Mouse (Mus musculus) forebrain, embryonic 12.5 days (tissue): ENCODE measurements around the gene AI413582. TPM values are rescaled to one million over a fixed set of nuclear protein-coding genes. Genes with fewer than 3 reads are reported as not detected.

Experiments
- ATAC-seq: fragments of 200-750 bp; cut with Nextera tagmentation; 2 replicates; pipeline ENCODE4 v1.8.0; 2017; ENCODE audit warnings: moderate TSS enrichment; ENCODE audit not compliant: low FRiP score
- H3K27ac ChIP-seq: fragments of 300-500 bp; sonication (generic); 2 replicates; pipeline ENCODE4 v1.5.1; 2016; ENCODE audit warnings: mild to moderate bottlenecking
- H3K27me3 ChIP-seq: fragments of 300-500 bp; sonication (generic); 2 replicates; pipeline ENCODE4 v1.6.1; 2016; ENCODE audit warnings: mild to moderate bottlenecking
- H3K36me3 ChIP-seq: fragments of 300-500 bp; sonication (generic); replicated peaks from 2 replicates; pipeline ENCODE4 v1.6.1; 2016; ENCODE audit warnings: mild to moderate bottlenecking
- H3K4me1 ChIP-seq: fragments of 300-500 bp; sonication (generic); 2 replicates; pipeline ENCODE4 v1.6.1; 2016
- H3K4me2 ChIP-seq: fragments of 300-500 bp; sonication (generic); 2 replicates; pipeline ENCODE4 v1.6.1; 2016; ENCODE audit warnings: mild to moderate bottlenecking, moderate library complexity
- H3K4me3 ChIP-seq: fragments of 300-500 bp; sonication (generic); replicated peaks from 2 replicates; pipeline ENCODE4 v1.5.1; 2016; ENCODE audit warnings: mild to moderate bottlenecking
- H3K9ac ChIP-seq: fragments of 300-500 bp; sonication (generic); 2 replicates; pipeline ENCODE4 v1.6.1; 2016; ENCODE audit warnings: mild to moderate bottlenecking
- H3K9me3 ChIP-seq: fragments of 300-500 bp; sonication (generic); 2 replicates; pipeline ENCODE4 v1.6.1; 2016
- WGBS: fragments of 180-500 bp; shearing (Covaris S2); methylation state at CpG from one replicate; pipeline ENCODE4 v1.1.7; 2016; 5-methylcytosine and 5-hydroxymethylcytosine counted together
- polyA plus RNA-seq: library from polyadenylated mRNA; unstranded; fragments of >200 nt; fragmentation: Nextera tagmentation; extraction: Ambion mirVana; gene quantifications from 2 replicates; pipeline ENCODE4 v1.2.1, GENCODE M21; 2016

The AI413582 gene
- polyA plus RNA-seq, 1 experiment from 2014 or later, result 16.6 TPM

DNA sequence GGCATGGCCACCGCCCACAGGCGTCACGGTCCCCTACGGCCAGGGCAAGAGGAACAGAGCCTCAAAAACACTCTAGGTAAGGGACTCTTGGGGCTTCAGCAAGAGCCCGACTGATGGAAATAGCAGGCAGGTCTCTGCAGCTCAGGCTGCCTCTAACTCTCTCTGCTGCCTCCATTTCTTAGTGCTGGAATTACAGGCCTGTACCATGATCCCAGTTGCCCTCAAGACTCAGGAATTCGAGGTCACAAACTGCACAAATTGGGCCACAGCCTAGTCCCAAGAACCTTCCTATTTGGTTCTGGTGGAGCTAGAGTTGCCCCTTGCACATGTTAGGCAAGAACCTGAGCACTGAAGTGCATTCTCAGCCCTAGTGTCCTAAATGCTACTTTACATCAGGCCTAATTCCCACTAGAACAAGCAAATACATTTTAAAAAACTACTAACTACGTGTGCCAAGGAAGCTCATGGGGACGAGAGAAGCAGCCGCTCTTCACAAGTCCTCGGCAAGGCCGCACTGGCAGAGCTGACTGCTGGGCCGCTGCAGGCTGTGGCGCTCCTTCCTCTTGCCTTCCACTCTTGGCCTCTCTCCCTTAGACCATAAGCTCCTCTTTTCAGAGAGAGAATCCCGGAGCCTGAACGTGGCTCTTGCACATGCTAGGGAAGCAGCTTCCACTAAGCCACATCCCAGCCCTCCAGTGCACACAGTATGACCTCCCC lies 30.3 kb upstream of the AI413582 start:
- peaks cover 3% of the 10 kb centered on the region for H3K4me1 ChIP-seq
- H3K9ac ChIP-seq, result no peak overlapping the region
- no peaks in the 10 kb centered on the region for H3K27me3 ChIP-seq
- H3K36me3 ChIP-seq, result peaks cover 56% of the 10 kb centered on the region
- WGBS, result 91% methylated on average over 15 of the region's 15 CpGs
- no peaks in the 10 kb centered on the region for H3K9me3 ChIP-seq
- no peak overlapping the region for H3K27ac ChIP-seq
- H3K4me2 ChIP-seq, result no peak overlapping the region
- H3K4me3 ChIP-seq, result no peak overlapping the region
- no peak for ATAC-seq

DNA sequence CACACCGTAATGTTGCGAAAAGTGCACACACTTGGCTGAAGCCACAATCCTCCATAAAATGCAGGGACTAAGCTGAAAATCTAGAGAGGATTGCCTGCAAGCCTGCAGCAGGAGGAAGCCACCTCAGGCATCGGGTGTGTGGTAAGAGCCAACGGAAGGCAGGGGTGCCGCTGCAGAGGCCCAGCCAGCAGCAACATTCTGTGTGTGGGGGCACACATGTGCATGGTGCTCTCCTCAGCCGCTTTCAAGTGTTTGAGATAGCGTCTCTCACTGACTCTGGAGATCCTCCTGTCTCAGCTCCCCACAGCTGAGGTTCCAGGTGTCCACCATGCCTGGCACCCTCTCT lies 27.0 kb upstream of the AI413582 start:
- Histone ChIP-seq H3K27me3 (no peaks in the 10 kb centered on the region), H3K9ac (no peak overlapping the region), H3K9me3 (no peaks in the 10 kb centered on the region), H3K4me2 (no peak overlapping the region), H3K36me3 (peaks cover 84% of the 10 kb centered on the region), H3K4me3 (no peak overlapping the region), H3K27ac (no peak overlapping the region), H3K4me1 (no peaks in the 10 kb centered on the region; the same call in 1 of the 2 replicates)
- ATAC-seq, result no peak
- WGBS, result 95% methylated on average over 7 of the region's 7 CpGs

DNA sequence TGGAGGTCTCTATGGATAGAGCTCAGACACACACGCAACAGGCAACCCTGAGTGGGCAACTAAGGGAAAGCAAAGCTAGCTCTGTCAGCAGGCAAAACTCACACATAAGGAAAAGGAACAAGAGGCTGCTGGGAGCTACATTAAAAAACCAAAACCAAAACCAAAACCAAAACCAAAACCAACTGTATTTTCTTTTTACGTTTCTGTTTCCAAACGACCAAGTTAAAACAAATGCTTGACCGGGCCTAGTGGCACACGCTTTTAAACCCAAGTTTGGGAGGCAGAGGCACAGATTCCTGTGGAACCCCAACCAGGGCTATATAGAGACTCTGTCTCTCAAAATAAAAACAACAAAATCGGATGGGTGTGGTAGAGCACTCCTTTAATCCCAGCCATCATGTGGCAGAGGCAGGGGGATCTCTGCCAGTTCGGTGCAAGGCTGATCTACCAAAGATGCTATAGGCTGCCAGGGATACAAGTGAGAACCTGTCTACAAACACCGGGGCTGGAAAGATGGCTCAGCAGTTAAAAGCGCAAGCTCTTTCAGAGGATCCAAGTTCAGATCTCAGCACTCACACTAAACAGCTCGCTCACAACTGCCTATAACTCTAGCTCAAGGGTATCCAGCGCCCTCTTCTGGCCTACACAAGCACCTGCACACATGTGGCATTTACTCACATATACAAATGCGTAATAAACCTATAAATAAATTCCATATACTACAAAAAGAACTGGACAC lies 26.4 kb upstream of the AI413582 start:
- H3K36me3 ChIP-seq, result peaks cover 88% of the 10 kb centered on the region
- H3K27ac ChIP-seq, result no peak overlapping the region
- 89% methylated on average over 12 of the region's 12 CpGs for WGBS
- H3K9ac ChIP-seq, result no peak overlapping the region
- no peak overlapping the region for H3K4me3 ChIP-seq
- no peak for ATAC-seq
- no peaks in the 10 kb centered on the region for H3K9me3 ChIP-seq
- no peaks in the 10 kb centered on the region for H3K27me3 ChIP-seq
- no peaks in the 10 kb centered on the region; the same call in 1 of the 2 replicates for H3K4me1 ChIP-seq
- H3K4me2 ChIP-seq, result no peak overlapping the region

DNA sequence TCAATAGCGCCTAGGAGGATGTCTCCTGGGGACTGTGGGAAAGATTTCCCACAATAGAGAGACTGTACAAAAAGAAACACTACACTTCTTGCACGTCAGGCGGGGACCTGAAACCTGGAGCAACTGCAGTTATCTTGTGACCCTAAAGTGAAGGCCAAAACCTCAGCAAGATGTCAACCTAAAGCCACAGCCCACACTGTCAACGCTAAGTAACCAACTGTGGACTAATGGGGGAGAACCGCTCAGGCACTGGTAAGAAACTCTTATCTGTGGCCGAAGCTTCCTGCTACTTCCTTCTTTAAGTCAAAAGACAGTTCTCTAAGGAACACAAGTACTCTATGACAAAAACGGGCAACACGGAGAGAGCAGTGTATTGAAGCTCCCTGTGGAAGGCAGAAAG lies 22.7 kb upstream of the AI413582 start:
- H3K4me1 ChIP-seq, result peaks cover 5% of the 10 kb centered on the region; the same call in 1 of the 2 replicates
- no peaks in the 10 kb centered on the region for H3K27me3 ChIP-seq
- WGBS, result 80% methylated on average over 8 of the region's 8 CpGs
- no peak overlapping the region for H3K4me2 ChIP-seq
- H3K4me3 ChIP-seq, result no peak overlapping the region
- peaks cover 80% of the 10 kb centered on the region for H3K36me3 ChIP-seq
- H3K9me3 ChIP-seq, result no peaks in the 10 kb centered on the region
- no peak for ATAC-seq
- H3K27ac ChIP-seq, result no peak overlapping the region
- no peak overlapping the region for H3K9ac ChIP-seq

DNA sequence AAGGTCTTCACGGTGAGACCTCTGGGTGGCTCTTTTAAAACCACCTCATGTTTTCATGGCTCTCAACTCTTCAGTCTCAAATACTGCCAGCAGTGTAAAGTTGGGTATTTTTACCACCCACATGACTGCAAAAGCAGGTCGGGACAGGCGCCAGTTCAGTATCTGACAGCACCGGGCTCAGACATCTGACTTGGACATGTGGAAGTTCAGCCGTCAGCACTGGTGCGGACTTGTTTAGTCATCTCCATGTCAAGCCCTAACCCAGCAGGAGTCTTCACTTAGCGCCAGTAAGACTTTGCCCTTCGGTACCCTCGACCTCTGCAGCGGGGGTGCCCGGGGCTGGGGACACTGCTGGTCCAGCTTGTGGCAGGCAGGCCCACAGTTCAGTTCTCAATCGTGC lies 21.7 kb upstream of the AI413582 start:
- Histone ChIP-seq H3K4me3 (no peak overlapping the region), H3K27ac (no peak overlapping the region), H3K4me2 (no peak overlapping the region), H3K36me3 (peaks cover 83% of the 10 kb centered on the region), H3K9me3 (no peaks in the 10 kb centered on the region), H3K4me1 (peaks cover 5% of the 10 kb centered on the region; the same call in 1 of the 2 replicates), H3K9ac (no peak overlapping the region), H3K27me3 (no peaks in the 10 kb centered on the region)
- 83% methylated on average over 12 of the region's 12 CpGs for WGBS
- no peak for ATAC-seq

DNA sequence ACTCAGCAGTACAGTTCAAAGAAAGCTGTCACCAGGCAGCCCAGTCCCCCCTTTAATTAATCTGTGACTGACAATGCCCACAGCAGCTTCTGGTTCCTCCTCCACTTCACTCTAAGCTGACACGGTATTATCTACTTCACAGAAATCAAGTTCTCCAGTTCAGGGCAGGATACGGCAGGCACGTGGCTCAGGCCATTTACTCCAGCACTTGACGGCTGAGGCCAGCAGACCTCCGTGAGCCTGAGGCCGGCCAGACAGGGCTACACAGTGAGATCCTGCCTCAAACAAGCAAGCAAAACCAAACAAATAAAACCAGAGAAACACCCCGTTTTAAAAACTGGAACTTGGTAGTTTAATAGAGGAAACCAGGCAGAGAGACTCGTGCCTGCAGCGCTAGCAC lies 21.1 kb upstream of the AI413582 start:
- WGBS, result 74% methylated on average over 9 of the region's 9 CpGs
- H3K9ac ChIP-seq, result no peak overlapping the region
- no peak for ATAC-seq
- no peak overlapping the region for H3K4me3 ChIP-seq
- peaks cover 5% of the 10 kb centered on the region; the same call in 1 of the 2 replicates for H3K4me1 ChIP-seq
- H3K27me3 ChIP-seq, result no peaks in the 10 kb centered on the region
- H3K4me2 ChIP-seq, result no peak overlapping the region
- H3K9me3 ChIP-seq, result no peaks in the 10 kb centered on the region
- H3K27ac ChIP-seq, result no peak overlapping the region
- H3K36me3 ChIP-seq, result peaks cover 83% of the 10 kb centered on the region

DNA sequence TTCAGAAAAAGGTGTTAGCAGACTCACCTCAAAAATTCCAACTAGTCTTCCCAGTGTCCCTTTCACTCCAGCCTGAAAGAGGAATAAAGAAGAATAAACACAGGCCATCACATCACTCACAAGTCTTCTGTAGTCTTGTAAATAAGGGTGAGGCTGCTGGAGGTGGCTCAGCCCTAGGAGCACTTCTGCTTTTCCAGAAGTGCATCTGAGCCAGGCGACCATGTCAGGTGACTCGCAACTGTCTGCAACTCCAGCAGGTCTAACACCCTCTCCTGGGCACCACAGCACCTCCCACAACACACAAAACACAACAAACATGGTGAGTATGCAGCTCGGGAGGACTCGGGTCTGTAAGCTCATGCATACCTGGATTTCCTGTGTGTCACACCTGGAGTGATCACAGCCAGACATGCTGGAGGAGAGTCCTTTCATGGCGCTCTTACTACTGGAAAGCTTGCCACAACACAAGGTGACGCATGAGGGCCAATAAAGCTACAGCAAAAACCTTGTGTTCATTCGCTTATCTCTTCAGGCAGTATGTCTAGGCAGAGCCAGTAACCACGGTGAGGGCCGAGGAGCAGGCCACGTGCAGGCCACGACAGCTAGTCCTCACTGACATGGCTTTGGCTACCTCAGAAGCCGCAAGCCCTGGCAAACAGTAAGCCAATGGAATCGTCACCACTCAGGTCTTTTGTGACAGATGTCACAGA lies 17.8 kb upstream of the AI413582 start:
- Histone ChIP-seq H3K9ac (no peak overlapping the region), H3K4me2 (no peak overlapping the region), H3K4me3 (no peak overlapping the region), H3K9me3 (no peaks in the 10 kb centered on the region), H3K36me3 (peaks cover 87% of the 10 kb centered on the region), H3K4me1 (peaks cover 5% of the 10 kb centered on the region; the same call in 1 of the 2 replicates), H3K27ac (no peak overlapping the region), H3K27me3 (no peaks in the 10 kb centered on the region)
- no peak for ATAC-seq
- whole genome bisulfite sequencing, result 96% methylated on average over 13 of the region's 13 CpGs

DNA sequence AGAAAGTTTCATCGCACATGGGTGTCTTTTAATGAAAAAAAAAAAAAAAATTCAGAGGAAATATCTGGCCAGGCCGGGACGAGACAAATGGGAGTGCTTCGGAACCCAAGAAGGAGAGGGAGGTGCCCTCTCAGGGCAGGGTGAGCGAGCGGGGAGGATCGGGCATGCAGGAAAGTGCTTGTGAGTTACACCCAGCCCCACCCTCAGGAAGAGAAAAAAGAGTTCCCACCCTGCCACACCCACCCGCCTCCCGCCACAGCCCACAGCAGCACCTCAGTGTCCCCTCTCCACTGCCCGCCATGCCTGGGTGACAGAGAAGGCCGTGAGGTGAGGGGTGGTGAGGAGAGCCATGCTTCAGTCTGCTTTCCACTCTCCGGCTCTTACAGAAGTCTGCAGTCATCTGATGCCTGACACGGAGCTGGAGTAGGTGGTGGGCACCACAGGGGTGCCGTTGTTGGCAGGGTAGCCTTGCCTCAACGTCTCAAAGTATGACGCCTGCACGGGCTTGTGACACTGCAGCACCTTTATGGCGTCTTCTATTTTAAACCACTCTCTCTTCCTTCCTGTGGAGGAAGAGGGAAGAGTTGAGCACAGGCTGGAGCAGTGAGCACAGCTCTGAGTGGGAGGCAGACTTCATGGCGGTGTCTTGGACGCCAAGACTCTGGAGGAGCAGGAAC lies 15.0 kb upstream of the AI413582 start:
- no peak overlapping the region for H3K27ac ChIP-seq
- H3K4me3 ChIP-seq, result no peak overlapping the region
- no peaks in the 10 kb centered on the region for H3K27me3 ChIP-seq
- peaks cover 84% of the 10 kb centered on the region for H3K36me3 ChIP-seq
- 93% methylated on average over 20 of the region's 20 CpGs for WGBS
- H3K4me2 ChIP-seq, result no peak overlapping the region
- H3K9me3 ChIP-seq, result no peaks in the 10 kb centered on the region
- ATAC-seq, result no peak
- H3K9ac ChIP-seq, result no peak overlapping the region
- H3K4me1 ChIP-seq, result no peaks in the 10 kb centered on the region

DNA sequence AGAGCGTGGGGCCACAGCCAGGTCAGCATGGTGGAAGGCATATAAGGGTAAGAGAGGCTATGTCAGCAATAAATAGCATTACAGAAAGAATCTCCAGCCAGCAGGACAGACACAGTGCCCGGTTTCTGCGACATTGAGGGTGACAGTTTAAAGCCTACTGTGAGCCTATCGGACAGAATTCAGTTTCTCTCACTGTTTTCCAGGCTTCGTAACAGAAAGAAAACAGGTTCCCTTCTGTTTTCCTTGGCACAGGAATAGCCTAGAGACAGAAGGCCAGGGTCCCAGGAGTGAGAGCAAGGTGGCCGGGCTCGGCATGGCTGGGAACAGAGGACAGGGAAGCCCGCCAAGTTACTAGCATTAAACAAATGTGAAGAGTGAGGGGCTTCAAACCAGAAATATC lies 14.3 kb upstream of the AI413582 start:
- H3K27ac ChIP-seq, result no peak overlapping the region
- 95% methylated on average over 8 of the region's 8 CpGs for WGBS
- H3K9ac ChIP-seq, result no peak overlapping the region
- no peak overlapping the region for H3K4me3 ChIP-seq
- H3K36me3 ChIP-seq, result peaks cover 89% of the 10 kb centered on the region
- ATAC-seq, result no peak
- no peak overlapping the region for H3K4me2 ChIP-seq
- H3K4me1 ChIP-seq, result no peaks in the 10 kb centered on the region
- no peaks in the 10 kb centered on the region for H3K27me3 ChIP-seq
- H3K9me3 ChIP-seq, result no peaks in the 10 kb centered on the region

DNA sequence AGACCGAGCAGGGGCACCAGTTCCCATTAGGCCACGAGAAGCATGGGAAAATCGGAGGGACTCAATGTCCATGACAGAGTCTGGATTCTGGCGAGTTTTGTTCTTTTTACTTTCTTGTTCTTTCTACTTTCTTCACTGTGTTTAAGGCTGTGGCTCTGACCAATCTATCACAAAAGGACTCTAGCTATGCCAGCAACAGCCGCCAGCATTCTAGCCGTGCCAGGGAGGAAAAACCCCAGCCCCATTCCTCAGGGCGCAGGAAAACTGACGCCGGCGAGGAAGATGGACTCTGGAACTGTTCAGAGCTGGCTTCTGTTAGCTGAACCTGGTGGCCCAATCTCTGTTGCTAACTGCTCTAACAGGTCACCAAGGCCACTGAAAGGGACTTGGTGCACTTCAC lies 12.9 kb upstream of the AI413582 start:
- Histone ChIP-seq H3K9me3 (no peaks in the 10 kb centered on the region), H3K4me1 (no peaks in the 10 kb centered on the region), H3K9ac (no peak overlapping the region), H3K4me3 (no peak overlapping the region), H3K4me2 (no peak overlapping the region), H3K27me3 (no peaks in the 10 kb centered on the region), H3K36me3 (peaks cover 91% of the 10 kb centered on the region), H3K27ac (no peak overlapping the region)
- WGBS, result 92% methylated on average over 10 of the region's 10 CpGs
- no peak for ATAC-seq

DNA sequence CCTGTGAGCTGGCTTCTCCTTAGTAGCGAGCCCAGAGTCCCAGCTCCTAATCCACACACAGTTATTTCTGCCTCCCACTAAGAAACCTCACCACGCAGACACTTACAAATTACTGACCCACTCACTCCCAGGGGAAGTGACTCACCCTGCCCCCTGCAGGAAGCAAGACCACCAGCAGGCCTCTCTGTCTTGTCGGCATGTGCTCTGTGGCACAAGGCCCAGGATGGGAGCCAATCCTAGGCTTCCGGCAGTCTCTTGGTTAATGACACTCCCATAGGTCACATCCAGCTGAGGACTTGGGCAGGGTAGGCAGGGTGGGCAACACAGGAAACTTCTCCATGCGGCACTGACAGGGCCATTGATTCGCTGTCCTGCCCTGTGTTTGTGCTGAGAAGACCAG lies 11.9 kb upstream of the AI413582 start:
- no peak overlapping the region for H3K27ac ChIP-seq
- H3K4me2 ChIP-seq, result no peak overlapping the region
- 87% methylated on average over 6 of the region's 6 CpGs for WGBS
- H3K4me3 ChIP-seq, result no peak overlapping the region
- no peaks in the 10 kb centered on the region for H3K9me3 ChIP-seq
- H3K9ac ChIP-seq, result no peak overlapping the region
- ATAC-seq, result no peak
- no peaks in the 10 kb centered on the region for H3K4me1 ChIP-seq
- H3K36me3 ChIP-seq, result peaks cover 81% of the 10 kb centered on the region
- no peaks in the 10 kb centered on the region for H3K27me3 ChIP-seq

DNA sequence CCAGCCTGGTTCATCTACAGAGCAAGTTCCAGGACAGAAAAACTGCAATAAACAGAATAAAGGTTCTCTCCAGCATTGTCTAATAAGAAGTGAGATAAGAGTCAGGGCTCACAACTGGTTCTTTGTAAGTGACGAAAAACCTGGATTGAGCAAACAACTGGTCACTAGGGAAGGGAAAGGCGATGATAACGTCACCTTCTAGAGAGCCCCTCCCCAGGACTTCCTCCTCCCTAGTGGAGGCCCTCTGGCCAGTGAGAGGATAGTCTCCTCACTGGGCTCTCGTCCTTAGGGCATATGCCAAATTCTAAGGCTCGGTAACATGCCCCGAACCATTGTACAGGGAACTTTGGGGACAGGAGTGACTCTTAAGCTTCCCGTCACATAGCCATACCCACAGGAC lies 10.5 kb upstream of the AI413582 start:
- Histone ChIP-seq H3K27me3 (no peaks in the 10 kb centered on the region), H3K27ac (no peak overlapping the region), H3K9ac (no peak overlapping the region), H3K4me3 (no peak overlapping the region), H3K36me3 (peaks cover 71% of the 10 kb centered on the region), H3K4me2 (no peak overlapping the region), H3K4me1 (no peaks in the 10 kb centered on the region), H3K9me3 (no peaks in the 10 kb centered on the region)
- no peak for ATAC-seq
- WGBS, result 90% methylated on average over 7 of the region's 7 CpGs
